Mouse (Mus musculus) stomach, embryonic 16.5 days (tissue): Measurements from ENCODE around the gene Ociad1. TPM values are rescaled to one million over a fixed set of nuclear protein-coding genes. Genes with fewer than 3 reads are reported as not detected.

Source experiments
- ATAC-seq: fragments of 200-750 bp; cut with Nextera tagmentation; 2 replicates; pipeline ENCODE4 v1.8.0; 2017; ENCODE audit warnings: moderate number of reproducible peaks, moderate TSS enrichment; ENCODE audit not compliant: insufficient read depth, low FRiP score
- H3K27ac ChIP-seq: fragments of 300-500 bp; sonication (generic); 2 replicates; pipeline ENCODE4 v1.5.1; 2014; ENCODE audit warnings: low read length
- H3K27me3 ChIP-seq: fragments of 300-500 bp; sonication (generic); 2 replicates; pipeline ENCODE4 v1.6.1; 2014; ENCODE audit warnings: low read length, control low read depth, mixed read lengths; ENCODE audit not compliant: control insufficient read depth, insufficient read depth
- H3K36me3 ChIP-seq: fragments of 300-500 bp; sonication (generic); 2 replicates; pipeline ENCODE4 v1.6.1; 2014; ENCODE audit warnings: low read length; ENCODE audit not compliant: control insufficient read depth, insufficient read depth
- H3K4me1 ChIP-seq: fragments of 300-500 bp; sonication (generic); 2 replicates; pipeline ENCODE4 v1.6.1; 2014; ENCODE audit warnings: low read length, control low read depth, mixed read lengths; ENCODE audit not compliant: control insufficient read depth, insufficient read depth
- H3K4me2 ChIP-seq: fragments of 300-500 bp; sonication (generic); 2 replicates; pipeline ENCODE4 v1.6.1; 2014; ENCODE audit warnings: low read depth, low read length, mixed read lengths
- H3K4me3 ChIP-seq: fragments of 300-500 bp; sonication (generic); replicated peaks from 2 replicates; pipeline ENCODE4 v1.5.1; 2014; ENCODE audit warnings: mild to moderate bottlenecking, low read length
- H3K9ac ChIP-seq: fragments of 300-500 bp; sonication (generic); 2 replicates; pipeline ENCODE4 v1.6.1; 2014; ENCODE audit warnings: low read length
- H3K9me3 ChIP-seq: fragments of 300-500 bp; sonication (generic); replicated peaks from 2 replicates; pipeline ENCODE4 v1.6.1; 2016; ENCODE audit warnings: low read length, control low read depth; ENCODE audit not compliant: control insufficient read depth
- WGBS: fragments of 180-500 bp; shearing (Covaris S2); extraction: QIAGEN DNeasy Blood & Tissue Kit; methylation state at CpG from one replicate; pipeline ENCODE4 v1.1.7; 2014; 5-methylcytosine and 5-hydroxymethylcytosine counted together
- polyA plus RNA-seq: library from polyadenylated mRNA; unstranded; fragments of >200 nt; fragmentation: Nextera tagmentation; extraction: Ambion mirVana; gene quantifications from 2 replicates; pipeline ENCODE4 v1.2.1, GENCODE M21; 2015

Gene Ociad1
- polyA plus RNA-seq, 1 experiment from 2014 or later: 256 TPM

DNA sequence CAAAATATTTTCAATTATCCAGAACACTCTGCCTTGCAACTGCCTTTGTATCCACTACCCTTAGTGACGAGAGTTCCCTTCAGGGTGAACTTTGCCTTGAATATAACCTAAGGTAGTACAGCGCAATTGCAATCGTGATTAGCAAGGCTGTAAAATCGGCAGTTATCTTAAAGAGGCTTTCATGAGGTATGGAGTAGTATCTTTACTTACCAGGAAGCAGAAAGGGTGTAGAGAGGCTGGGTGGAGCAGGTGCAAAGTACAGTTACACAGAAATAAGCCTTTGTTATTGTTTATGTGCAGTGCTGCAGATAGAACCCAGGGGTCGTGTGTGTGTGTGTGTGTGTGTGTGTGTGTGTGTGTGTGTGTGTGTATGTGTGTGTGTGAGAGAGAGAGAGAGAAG, 62.8 kb downstream of the Ociad1 start:
- H3K36me3 ChIP-seq: no peaks in the 10 kb centered on the region
- H3K4me3 ChIP-seq: no peak overlapping the region
- H3K4me1 ChIP-seq: peaks cover 8% of the 10 kb centered on the region; the same call in 1 of the 2 replicates
- no peak overlapping the region for H3K9ac ChIP-seq
- peak; percentile 79 for ATAC-seq
- H3K4me2 ChIP-seq: no peak overlapping the region
- WGBS: 51% methylated on average over 5 of the region's 5 CpGs
- H3K9me3 ChIP-seq: no peaks in the 10 kb centered on the region
- H3K27ac ChIP-seq: no peak overlapping the region
- no peaks in the 10 kb centered on the region for H3K27me3 ChIP-seq

DNA sequence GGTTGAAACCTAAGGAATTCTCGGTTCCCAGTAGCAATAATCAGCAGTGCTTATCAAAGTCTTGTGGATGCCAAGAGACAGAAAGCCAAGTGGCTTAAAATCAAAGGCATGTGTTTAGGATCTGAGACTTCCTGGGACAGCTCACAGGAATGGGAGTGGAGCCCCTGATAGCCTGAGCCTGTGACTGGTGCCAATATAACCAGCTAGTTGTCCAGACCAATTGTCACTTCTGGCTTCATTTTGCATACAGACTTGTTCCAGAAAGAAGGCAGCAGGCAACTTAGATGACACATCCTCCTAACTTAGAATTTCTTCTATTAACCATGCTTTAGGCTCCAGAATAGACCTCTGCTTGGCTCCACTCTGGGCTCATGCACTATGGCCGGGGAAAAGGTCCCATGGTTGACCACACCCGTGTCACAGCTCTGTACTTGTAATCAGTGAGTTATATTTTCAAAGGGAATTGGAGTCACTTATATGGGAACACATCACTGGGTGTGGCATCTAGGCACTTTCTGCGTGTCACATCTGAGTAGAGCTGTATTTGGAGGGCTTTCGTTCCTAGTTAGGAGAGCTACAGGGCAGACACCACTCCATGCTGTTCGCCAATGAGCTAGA, 66.7 kb downstream of the Ociad1 start:
- H3K4me3 ChIP-seq: no peak overlapping the region
- no peak for ATAC-seq
- peak overlapping the region; percentile 45 for H3K4me2 ChIP-seq
- H3K9ac ChIP-seq: no peak overlapping the region
- H3K27ac ChIP-seq: no peak overlapping the region; the same call in 1 of the 2 replicates
- WGBS: 69% methylated on average over 6 of the region's 6 CpGs
- no peaks in the 10 kb centered on the region for H3K9me3 ChIP-seq
- no peaks in the 10 kb centered on the region for H3K27me3 ChIP-seq
- H3K4me1 ChIP-seq: peaks cover 9% of the 10 kb centered on the region; the same call in 1 of the 2 replicates
- H3K36me3 ChIP-seq: no peaks in the 10 kb centered on the region

DNA sequence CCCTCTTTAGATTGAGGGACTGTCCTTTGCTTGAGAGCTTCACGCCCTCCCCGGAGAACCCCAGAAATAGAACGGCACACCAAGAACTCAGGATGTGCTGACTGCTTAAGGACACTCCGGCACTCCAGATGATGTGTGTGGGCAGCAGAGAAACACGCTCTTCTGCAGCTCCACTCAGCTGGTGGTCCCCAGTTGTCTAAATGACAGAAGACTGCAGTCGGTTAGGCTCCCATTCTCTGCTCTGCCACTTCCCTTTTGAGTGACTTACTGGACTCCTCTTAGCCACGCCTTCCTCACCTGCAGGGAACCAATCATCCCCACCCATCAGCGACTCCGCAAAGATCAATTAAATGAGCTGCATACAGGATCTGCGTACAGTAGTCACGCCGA, 67.2 kb downstream of the Ociad1 start:
- H3K9ac ChIP-seq: no peak overlapping the region
- H3K36me3 ChIP-seq: no peaks in the 10 kb centered on the region
- H3K27me3 ChIP-seq: no peaks in the 10 kb centered on the region
- 0 out of 2 replicates have a peak overlapping the region, but pooled peaks have one; percentile 11 for H3K4me3 ChIP-seq
- peak overlapping the region; percentile 45 for H3K4me2 ChIP-seq
- 0 out of 2 replicates have a peak, but pooled peaks have one; percentile 31 for ATAC-seq
- H3K9me3 ChIP-seq: no peaks in the 10 kb centered on the region
- no peak overlapping the region for H3K27ac ChIP-seq
- WGBS: 30% methylated on average over 12 of the region's 12 CpGs
- H3K4me1 ChIP-seq: peaks cover 12% of the 10 kb centered on the region; the same call in 1 of the 2 replicates

DNA sequence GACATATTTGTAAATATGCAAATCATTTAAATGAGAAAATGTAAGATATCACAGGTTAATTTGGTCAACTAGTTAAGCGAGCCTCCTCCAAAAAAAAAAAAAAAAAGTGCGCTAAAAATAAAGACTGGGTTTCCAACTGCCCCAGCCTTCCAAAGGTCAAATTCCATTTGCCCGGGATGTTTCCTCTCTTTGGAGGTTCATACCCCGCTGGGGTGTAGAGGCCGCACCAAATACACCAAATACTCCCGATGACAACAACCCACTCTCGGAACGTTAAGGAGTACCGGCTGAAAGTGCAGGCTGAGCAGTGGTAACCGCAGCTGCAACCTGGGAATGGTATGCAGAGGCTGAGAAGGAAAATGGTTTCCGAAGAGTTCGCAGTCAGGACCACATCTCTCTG, 67.7 kb downstream of the Ociad1 start:
- Histone ChIP-seq H3K4me1 (peaks cover 12% of the 10 kb centered on the region; the same call in 1 of the 2 replicates), H3K4me3 (0 out of 2 replicates have a peak overlapping the region, but pooled peaks have one; percentile 11), H3K36me3 (no peaks in the 10 kb centered on the region), H3K9ac (no peak overlapping the region), H3K4me2 (peak overlapping the region; percentile 45), H3K27ac (no peak overlapping the region), H3K9me3 (no peaks in the 10 kb centered on the region), H3K27me3 (no peaks in the 10 kb centered on the region)
- WGBS: 29% methylated on average over 12 of the region's 12 CpGs
- ATAC-seq: no peak

DNA sequence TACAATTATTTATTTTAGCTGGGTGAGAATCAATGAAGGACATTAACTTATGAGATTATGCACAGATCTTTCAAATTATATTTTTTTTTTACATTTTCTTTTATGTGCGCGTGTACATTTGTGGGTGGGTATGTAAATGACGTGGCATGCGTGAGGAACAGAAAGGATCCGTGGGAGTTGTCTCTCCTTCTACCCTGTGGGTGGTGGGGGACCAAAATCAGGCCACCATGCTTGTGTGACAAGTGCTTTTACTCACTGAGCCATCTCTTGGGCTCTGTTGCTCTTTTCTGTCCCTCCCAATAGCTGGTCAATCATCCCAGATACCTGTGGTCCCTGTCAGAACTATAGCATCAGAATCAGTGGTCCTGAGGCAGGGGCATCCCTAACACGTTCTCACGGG, 69.8 kb downstream of the Ociad1 start:
- ATAC-seq: no peak
- WGBS: 77% methylated on average over 7 of the region's 7 CpGs
- peaks cover 12% of the 10 kb centered on the region; the same call in 1 of the 2 replicates for H3K4me1 ChIP-seq
- H3K27me3 ChIP-seq: no peaks in the 10 kb centered on the region
- no peak overlapping the region for H3K9ac ChIP-seq
- no peak overlapping the region for H3K27ac ChIP-seq
- H3K4me3 ChIP-seq: no peak overlapping the region
- H3K4me2 ChIP-seq: no peak overlapping the region
- H3K9me3 ChIP-seq: no peaks in the 10 kb centered on the region
- H3K36me3 ChIP-seq: no peaks in the 10 kb centered on the region

DNA sequence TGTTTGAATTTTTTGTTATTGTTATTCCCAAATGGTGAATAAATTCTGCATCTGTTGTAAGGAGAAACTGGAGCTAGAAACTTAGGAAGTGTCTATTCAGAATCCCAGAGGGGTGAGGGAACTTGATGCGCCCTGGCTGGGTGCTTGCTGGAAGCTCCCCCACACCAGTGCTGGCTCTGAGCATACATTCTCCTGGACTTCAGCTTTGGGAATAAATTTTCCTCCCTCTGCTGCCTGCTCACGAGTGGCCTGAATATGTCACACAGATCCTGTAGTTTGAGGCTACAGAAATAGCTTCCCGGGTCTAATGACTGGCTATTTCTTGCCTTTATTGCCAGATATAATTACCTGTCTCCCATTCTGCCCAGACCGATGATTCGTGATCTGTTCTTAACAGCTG, 70.2 kb downstream of the Ociad1 start:
- no peak overlapping the region for H3K4me2 ChIP-seq
- no peak overlapping the region for H3K4me3 ChIP-seq
- no peak overlapping the region for H3K27ac ChIP-seq
- H3K9ac ChIP-seq: no peak overlapping the region
- WGBS: 79% methylated on average over 5 of the region's 5 CpGs
- no peaks in the 10 kb centered on the region for H3K36me3 ChIP-seq
- peaks cover 12% of the 10 kb centered on the region; the same call in 1 of the 2 replicates for H3K4me1 ChIP-seq
- no peaks in the 10 kb centered on the region for H3K9me3 ChIP-seq
- ATAC-seq: no peak
- no peaks in the 10 kb centered on the region for H3K27me3 ChIP-seq

Other genes starting within 250 kb of the Ociad1 start
- gene Fryl, start 36.2 kb upstream of the Ociad1 start, polyA plus RNA-seq: 25.7 and 31.6 TPM in 2 replicates
- 93.9 and 103 TPM in 2 replicates for gene Ociad2, start 48.2 kb downstream of the Ociad1 start, polyA plus RNA-seq
- gene Cwh43, start 113.3 kb downstream of the Ociad1 start, polyA plus RNA-seq: 5.4 and 5.6 TPM in 2 replicates
- gene Dcun1d4, start 188.2 kb downstream of the Ociad1 start, polyA plus RNA-seq: 19.3 and 20.7 TPM in 2 replicates